Mouse (Mus musculus) CH12.LX (cell line): Measurements from ENCODE around the gene Ush1g. TPM values are rescaled to one million over a fixed set of nuclear protein-coding genes. Genes with fewer than 3 reads are reported as not detected.

ENCODE experiments used
- DNase-seq: peaks from one replicate; pipeline ENCODE4 v3.0.0-alpha.2; 2013; ENCODE audit errors: extremely low read depth
- H3K27ac ChIP-seq: 2 replicates; pipeline ENCODE4 v1.5.1; 2012; ENCODE audit warnings: low read depth, mild to moderate bottlenecking, control low read depth, moderate library complexity; ENCODE audit not compliant: insufficient read depth
- H3K27me3 ChIP-seq: replicated peaks from 2 replicates; pipeline ENCODE3; 2012; ENCODE audit warnings: inconsistent platforms
- H3K36me3 ChIP-seq, 2 experiments: replicated peaks in 1 of 2; 2 replicates each; pipeline versions ENCODE3 to v1.6.1; 2012; ENCODE audit warnings: inconsistent platforms in 1 of 2, low read length in 1 of 2, mild to moderate bottlenecking in 1 of 2, mixed read lengths in 1 of 2, moderate library complexity in 1 of 2; ENCODE audit not compliant: control insufficient read depth in 1 of 2, insufficient read depth in 1 of 2
- H3K4me1 ChIP-seq, 2 experiments: 2 replicates each; pipeline ENCODE4 v1.6.1; 2012; ENCODE audit warnings: inconsistent platforms in 1 of 2, moderate library complexity in 1 of 2; ENCODE audit not compliant: insufficient read depth in 2 of 2, control insufficient read depth in 1 of 2
- H3K4me2 ChIP-seq: 2 replicates; pipeline ENCODE4 v1.6.1; 2012; ENCODE audit warnings: low read depth, mild to moderate bottlenecking, control low read depth; ENCODE audit not compliant: poor library complexity, insufficient read depth, severe bottlenecking
- H3K4me3 ChIP-seq, 3 experiments: fragments of 150-350 bp in 1 of 3; sonication (generic) in 1 of 3; replicated peaks in 1 of 3; 2 replicates each; pipeline versions ENCODE3 to v1.5.1; 2011 to 2012; ENCODE audit warnings: low read depth in 2 of 3, low read length in 2 of 3, mild to moderate bottlenecking in 2 of 3, moderate library complexity in 2 of 3, control low read depth in 1 of 3, improper control_type of control experiment in 1 of 3, inconsistent platforms in 1 of 3, mixed read lengths in 1 of 3; ENCODE audit not compliant: poor library complexity in 1 of 3
- H3K79me2 ChIP-seq: replicated peaks from 2 replicates; pipeline ENCODE4 v1.6.1; 2012; ENCODE audit warnings: mild to moderate bottlenecking, moderate library complexity; ENCODE audit not compliant: control insufficient read depth, poor library complexity, insufficient read depth, severe bottlenecking; ENCODE audit errors: extremely low read depth
- H3K9ac ChIP-seq: 2 replicates; pipeline ENCODE4 v1.6.1; 2012; ENCODE audit warnings: low read depth, mild to moderate bottlenecking, control low read depth, moderate library complexity; ENCODE audit not compliant: insufficient read depth
- H3K9me3 ChIP-seq: replicated peaks from 2 replicates; pipeline ENCODE3; 2012; ENCODE audit warnings: low read length, inconsistent platforms, mixed read lengths
- BHLHE40 ChIP-seq: IDR thresholded peaks from 2 replicates; pipeline ENCODE4 v1.6.1; 2011; ENCODE audit warnings: mild to moderate bottlenecking, low read depth, low read length, improper control_type of control experiment
- CTCF ChIP-seq, 2 experiments: IDR thresholded peaks in 1 of 2; conservative IDR thresholded peaks in 1 of 2; 2 replicates each; pipeline ENCODE4 v1.5.1; 2011 to 2012; ENCODE audit warnings: low read depth in 2 of 2, low read length in 2 of 2, improper control_type of control experiment in 1 of 2, inconsistent platforms in 1 of 2, mild to moderate bottlenecking in 1 of 2, moderate library complexity in 1 of 2
- E2F4 ChIP-seq: IDR thresholded peaks from 2 replicates; pipeline ENCODE4 v1.6.1; 2011; ENCODE audit warnings: low read depth, low read length, improper control_type of control experiment; ENCODE audit not compliant: insufficient replicate concordance
- ELF1 ChIP-seq: IDR thresholded peaks from 2 replicates; pipeline ENCODE4 v1.6.1; 2014; ENCODE audit warnings: low read depth, mild to moderate bottlenecking, inconsistent platforms, low read length, improper control_type of control experiment
- EP300 ChIP-seq: IDR thresholded peaks from 2 replicates; pipeline ENCODE4 v1.6.1; 2011; ENCODE audit warnings: low read length, improper control_type of control experiment
- ETS1 ChIP-seq: conservative IDR thresholded peaks from 2 replicates; pipeline ENCODE4 v1.6.1; 2012; ENCODE audit warnings: low read depth, mild to moderate bottlenecking, inconsistent platforms, low read length, improper control_type of control experiment, moderate library complexity
- GABPA ChIP-seq: IDR thresholded peaks from 2 replicates; pipeline ENCODE4 v1.6.1; 2012; ENCODE audit warnings: low read depth, low read length, improper control_type of control experiment, inconsistent platforms; ENCODE audit not compliant: insufficient replicate concordance
- HCFC1 ChIP-seq: IDR thresholded peaks from 2 replicates; pipeline ENCODE4 v1.6.1; 2012; ENCODE audit warnings: low read depth, mild to moderate bottlenecking, inconsistent platforms, low read length, improper control_type of control experiment
- IRF4 ChIP-seq: IDR thresholded peaks from 2 replicates; pipeline ENCODE4 v1.6.1; 2014; ENCODE audit warnings: low read depth, mild to moderate bottlenecking, inconsistent platforms, low read length, improper control_type of control experiment
- MAX ChIP-seq: IDR thresholded peaks from 2 replicates; pipeline ENCODE4 v1.6.1; 2011; ENCODE audit warnings: low read length, improper control_type of control experiment
- MEF2A ChIP-seq: IDR thresholded peaks from 2 replicates; pipeline ENCODE4 v1.6.1; 2014; ENCODE audit warnings: low read depth, mild to moderate bottlenecking, inconsistent platforms, low read length, improper control_type of control experiment, borderline replicate concordance
- MYC ChIP-seq: IDR thresholded peaks from 2 replicates; pipeline ENCODE4 v1.6.1; 2011; ENCODE audit warnings: low read depth, mild to moderate bottlenecking, improper control_type of control experiment, low read length
- POLR2A ChIP-seq: IDR thresholded peaks from 2 replicates; pipeline ENCODE4 v1.6.1; 2011; ENCODE audit warnings: low read depth, mild to moderate bottlenecking, improper control_type of control experiment, low read length
- RAD21 ChIP-seq: IDR thresholded peaks from 2 replicates; pipeline ENCODE4 v1.6.1; 2011; ENCODE audit warnings: low read depth, mild to moderate bottlenecking, low read length, improper control_type of control experiment, moderate library complexity
- SIN3A ChIP-seq: IDR thresholded peaks from 2 replicates; pipeline ENCODE4 v1.6.1; 2012; ENCODE audit warnings: low read length, improper control_type of control experiment, inconsistent platforms
- USF1 ChIP-seq: IDR thresholded peaks from 2 replicates; pipeline ENCODE4 v1.6.1; 2014; ENCODE audit warnings: low read depth, mild to moderate bottlenecking, inconsistent platforms, low read length, improper control_type of control experiment
- USF2 ChIP-seq: conservative IDR thresholded peaks from 2 replicates; pipeline ENCODE4 v1.6.1; 2011; ENCODE audit warnings: low read depth, low read length, improper control_type of control experiment
- ZC3H11A ChIP-seq: IDR thresholded peaks from 2 replicates; pipeline ENCODE4 v1.6.1; 2012; ENCODE audit warnings: low read depth, mild to moderate bottlenecking, inconsistent platforms, low read length, improper control_type of control experiment
- ZKSCAN1 ChIP-seq: IDR thresholded peaks from 2 replicates; pipeline ENCODE4 v1.6.1; 2012; ENCODE audit warnings: low read depth, inconsistent platforms, low read length, improper control_type of control experiment, borderline replicate concordance
- dilution Hi-C: fragments of 300-500 bp; cut with MboI; formaldehyde crosslinking; loops from 2 replicates; pipeline ENCODE4 v1.14.3; 2020; ENCODE audit warnings: low sequenced_read_pairs; ENCODE audit not compliant: extremely low pct_unique_long_range_greater_than_20kb, extremely low pct_ligation_motif_present
- in situ Hi-C: fragments of 300-500 bp; cut with MboI; formaldehyde crosslinking; loops from 3 replicates; pipeline ENCODE4 v1.14.3; 2019; ENCODE audit warnings: low sequenced_read_pairs, low pct_ligation_motif_present, low pct_unique_long_range_greater_than_20kb, mixed read lengths
- polyA plus RNA-seq: library from polyadenylated mRNA; unstranded; fragments of >175 nt; gene quantifications from 2 replicates; pipeline ENCODE4 v1.2.1, GENCODE M21; 2012; ENCODE audit warnings: low read depth; ENCODE audit not compliant: insufficient read length
- total RNA-seq, 2 experiments: library from RNA; depleted of rRNA; stranded (reverse); fragments of 300-350 nt in 1 of 2; fragments of >200 nt in 1 of 2; gene quantifications; 2 replicates each; pipeline ENCODE4 v1.2.3; 2012 to 2014

The Ush1g gene
- total and polyA plus RNA-seq, 3 experiments: 0.42 TPM; not detected in 2

- no peaks in the 10 kb centered on the region for H3K9me3 ChIP-seq
- H3K4me2 ChIP-seq: peak within 1 kb of the TSS; percentile 96
- TF ChIP-seq SIN3A: no peak
- no peak for TF ChIP-seq USF2
- no peak for TF ChIP-seq IRF4
- TF ChIP-seq POLR2A: peak; percentile 49; the same call in 1 of the 2 replicates
- TF ChIP-seq ETS1: no peak
- no peak for TF ChIP-seq ZKSCAN1
- TF ChIP-seq MAX: no peak
- no peak for TF ChIP-seq USF1
- no peak for TF ChIP-seq RAD21
- TF ChIP-seq EP300: no peak
- TF ChIP-seq E2F4: no peak
- no peak for TF ChIP-seq HCFC1
- no peak for TF ChIP-seq ZC3H11A
- peak; percentile 59; the same call in 1 of the 2 replicates for TF ChIP-seq BHLHE40
- no peak for TF ChIP-seq CTCF (conservative IDR thresholded peaks at IDR 0.05 in 1 of 2, IDR thresholded peaks at IDR 0.05 in 1 of 2; ENCODE audit: low read depth in 2 of 2, low read length in 2 of 2)
- peaks cover 4 to 8% of the 10 kb centered on the region in 2 experiments for H3K4me1 ChIP-seq
- H3K4me3 ChIP-seq: peak within 1 kb of the TSS; percentile 9 to 57 (median 24)
- peaks cover 98% of the 10 kb centered on the region for H3K27me3 ChIP-seq
- peak; percentile 49 for DNase-seq
- no peak within 1 kb of the TSS for H3K27ac ChIP-seq
- in situ Hi-C loops (no loop called here), dilution Hi-C loops (no loop called here)
- peak within 1 kb of the TSS; percentile 25 for H3K9ac ChIP-seq
- no peaks in the 10 kb centered on the region for H3K79me2 ChIP-seq
- H3K36me3 ChIP-seq: no peaks in the 10 kb centered on the region
These were observed 45.6 kb upstream of the Ush1g start, which contains the start of gene Hid1 for GRCm38 (mm10) chr11:115367395-115367944. Hid1 (minus strand) TSS chr11:115367756.

GRCm38 (mm10) chr11:115366706-115367394 is 45.0 kb upstream of the Ush1g start:
- peak overlapping the region; percentile 96 for H3K4me2 ChIP-seq
- peak overlapping the region; percentile 25; the same call in 1 of the 2 replicates for H3K9ac ChIP-seq
- H3K4me1 ChIP-seq: peaks cover 4 to 8% of the 10 kb centered on the region in 2 experiments
- H3K27ac ChIP-seq: no peak overlapping the region
- peaks cover 98% of the 10 kb centered on the region for H3K27me3 ChIP-seq
- in situ Hi-C loops (no loop called here), dilution Hi-C loops (no loop called here)
- H3K4me3 ChIP-seq: peak overlapping the region in 2 of 3 experiments; percentile 24 to 57
- no peaks in the 10 kb centered on the region for H3K9me3 ChIP-seq
- TF ChIP-seq ELF1: no peak
- TF ChIP-seq GABPA: no peak
- no peak for TF ChIP-seq ZKSCAN1
- no peak for TF ChIP-seq SIN3A
- no peak for TF ChIP-seq MEF2A
- TF ChIP-seq MYC: no peak
- H3K79me2 ChIP-seq: no peaks in the 10 kb centered on the region
- no peak for DNase-seq
- H3K36me3 ChIP-seq: no peaks in the 10 kb centered on the region
